Mouse (Mus musculus) liver, adult 2 months (tissue): ENCODE data around the gene Arhgef25.

Experiments
- CTCF ChIP-seq: fragments of 200-500 bp; IDR thresholded peaks from 2 replicates; pipeline ENCODE4 v1.5.1; 2011; ENCODE audit warnings: low read depth, low read length, control low read depth
- POLR2A ChIP-seq: fragments of 200-500 bp; IDR thresholded peaks from 2 replicates; pipeline ENCODE4 v1.6.1; 2011; ENCODE audit warnings: low read length, control low read depth; ENCODE audit not compliant: insufficient read depth; ENCODE audit errors: extremely low read depth

GRCm38 (mm10) chr10:127188465-127189115 lies 1.3 kb downstream of the Arhgef25 start:
- TF ChIP-seq POLR2A: no peak
- TF ChIP-seq CTCF: no peak
